Mouse (Mus musculus) erythroblast, embryonic 14.5 days (primary cell): ENCODE measurements around the gene Clptm1l.

Experiments
- GATA1 ChIP-seq: IDR thresholded peaks from 2 replicates; pipeline ENCODE4 v1.6.1; 2012; ENCODE audit warnings: low read length, inconsistent platforms, mixed read lengths
- TAL1 ChIP-seq: IDR thresholded peaks from 3 replicates; pipeline ENCODE4 v1.6.1; 2012; ENCODE audit warnings: low read length, inconsistent platforms, mixed read lengths

GRCm38 (mm10) chr13:73660163-73660695 is 56.4 kb downstream of the Clptm1l start:
- TF ChIP-seq TAL1 (no peak), GATA1 (no peak)
